Mouse (Mus musculus): ENCODE data around the gene Lrrc7.

GRCm38 (mm10) chr3:158154134-158154533 is 407.9 kb downstream of the Lrrc7 start:
- TF ChIP-seq CTCF (IDR thresholded peaks at IDR 0.05; ENCODE audit: insufficient read depth, low read depth, low read length) (no peak), POLR2A (IDR thresholded peaks at IDR 0.05; ENCODE audit: insufficient read depth, low read depth, low read length) (no peak)

Data from olfactory bulb, adult 2 months (tissue).